In genomic region chr2:152147079-152147478, GRCm38 (mm10) we compare ENCODE assay signal across 20 mouse cellular contexts. TPM values are rescaled to one million over a fixed set of nuclear protein-coding genes. Genes with fewer than 3 reads are reported as not detected.
DNase-seq lines count a peak whose midpoint lies in the region; ATAC-seq and TF ChIP-seq lines count a peak whose summit lies in the region.
"Had no signal": no experiment of that assay in that cellular context is flagged by ENCODE, and none has a peak within 500 bp of the region (broad histone marks: within the 10 kb centered on the region; RNA-seq: fewer than 3 reads in every experiment).

No protein-coding gene starts in this region.

- H3K4me1 ChIP-seq in heart, embryonic 10.5 days = peaks cover 24% of the 10 kb centered on the region
- H3K4me1 ChIP-seq in heart, embryonic 12.5 days (replicated peaks) = peaks cover 18% of the 10 kb centered on the region
- peaks cover 9% of the 10 kb centered on the region; the same call in 1 of the 2 replicates for H3K4me1 ChIP-seq in lung, adult 2 months (ENCODE audit: control insufficient read depth, insufficient read depth, low read length)

- intact Hi-C loops in gastrocnemius, adult 2 months (cut with DNase I) = no loop called here

- H3K36me3 ChIP-seq in heart, embryonic 10.5 days = no peaks in the 10 kb centered on the region
- H3K36me3 ChIP-seq in heart, embryonic 12.5 days = no peaks in the 10 kb centered on the region
- H3K36me3 ChIP-seq: embryonic facial prominence, embryonic 12.5 days; G1E; hindbrain, embryonic 15.5 days; kidney, embryonic 15.5 days had no signal

- H3K4me3 ChIP-seq in gastrocnemius, adult 2 months = peak overlapping the region; percentile 84
- H3K4me3 ChIP-seq in heart, embryonic 10.5 days = no peak overlapping the region
- H3K4me3 ChIP-seq in heart, embryonic 12.5 days = no peak overlapping the region
- no peak overlapping the region for H3K4me3 ChIP-seq in lung, adult 2 months (replicated peaks; ENCODE audit: extremely low read depth, low read depth, low read length)
- H3K4me3 ChIP-seq: embryonic facial prominence, embryonic 12.5 days; forebrain, embryonic 13.5 days; hindbrain, embryonic 15.5 days; kidney, embryonic 15.5 days had no signal

- 54% methylated on average over 3 of the region's 3 CpGs for WGBS in heart, embryonic 10.5 days
- WGBS in heart, embryonic 12.5 days = 55% methylated on average over 3 of the region's 3 CpGs
- WGBS in lung, adult 2 months = 70% methylated on average over 3 of the region's 3 CpGs

- no peak for TF ChIP-seq POLR2A in lung, adult 2 months (IDR thresholded peaks at IDR 0.05; ENCODE audit: borderline replicate concordance, extremely low read depth, low read depth, low read length)

- H3K9me3 ChIP-seq in heart, embryonic 10.5 days = no peaks in the 10 kb centered on the region
- H3K9me3 ChIP-seq in heart, embryonic 12.5 days (replicated peaks) = no peaks in the 10 kb centered on the region
- H3K9me3 ChIP-seq: embryonic facial prominence, embryonic 12.5 days; forebrain, embryonic 13.5 days; hindbrain, embryonic 15.5 days; kidney, embryonic 15.5 days had no signal

- no peak for TF ChIP-seq CTCF in gastrocnemius, adult 2 months (IDR thresholded peaks at IDR 0.05)
- TF ChIP-seq CTCF in lung, adult 2 months (IDR thresholded peaks at IDR 0.05; ENCODE audit: insufficient read depth, low read length) = no peak

- no peak overlapping the region for H3K4me2 ChIP-seq in heart, embryonic 12.5 days
- H3K4me2 ChIP-seq: embryonic facial prominence, embryonic 12.5 days; forebrain, embryonic 13.5 days; heart, embryonic 11.5 days; hindbrain, embryonic 15.5 days; kidney, embryonic 15.5 days had no signal

- H3K27me3 ChIP-seq in heart, embryonic 10.5 days (ENCODE audit: insufficient read depth, poor library complexity, severe bottlenecking) = peaks cover 67% of the 10 kb centered on the region
- H3K27me3 ChIP-seq in heart, embryonic 12.5 days (replicated peaks) = peaks cover 60% of the 10 kb centered on the region

- peak; percentile 64 for DNase-seq in gastrocnemius, adult 2 months
- DNase-seq in gastrocnemius, postnatal 10 days = no peak
- peak; percentile 60 for DNase-seq in heart, embryonic 10.5 days (ENCODE audit: low spot score)
- DNase-seq in testis, postnatal 10 days (ENCODE audit: low spot score) = peak; percentile 35
- no peak for DNase-seq in testis, postnatal 14 days (ENCODE audit: low spot score)
- no peak for DNase-seq in lung, adult 2 months
- DNase-seq: adrenal gland, postnatal 10 days; cerebellum, adult 11-12 months; cerebellum, adult 9-10 months; cerebellum, postnatal 25 days; forebrain, postnatal 0 days; kidney, adult 2 months had no signal

- no peak for ATAC-seq in heart, embryonic 12.5 days (ENCODE audit: insufficient number of reproducible peaks, low FRiP score)
- ATAC-seq: forebrain, embryonic 13.5 days; forebrain, postnatal 0 days; intestine, embryonic 16.5 days had no signal

- no peak overlapping the region for H3K9ac ChIP-seq in heart, embryonic 12.5 days
- H3K9ac ChIP-seq: embryonic facial prominence, embryonic 12.5 days; forebrain, embryonic 13.5 days; forebrain, postnatal 0 days; hindbrain, embryonic 15.5 days; kidney, embryonic 15.5 days had no signal

- peak overlapping the region; percentile 89 for H3K27ac ChIP-seq in gastrocnemius, adult 2 months
- H3K27ac ChIP-seq in heart, embryonic 10.5 days = no peak overlapping the region
- H3K27ac ChIP-seq in heart, embryonic 12.5 days (ENCODE audit: poor library complexity, severe bottlenecking) = no peak overlapping the region
- H3K27ac ChIP-seq: embryonic facial prominence, embryonic 12.5 days; forebrain, embryonic 13.5 days; hindbrain, embryonic 15.5 days; kidney, embryonic 15.5 days had no signal

RNA-seq across cellular contexts. Expression of gene Tcf15, which starts 3.7 kb away (rescaled TPM):
- 10 to 100 TPM; 14.9 to 22.8 TPM for total RNA-seq in gastrocnemius, adult 2 months (2021)
- 10 to 100 TPM; 17.4 to 22.4 TPM for total RNA-seq in gastrocnemius, postnatal 10 days (2021)
- 1.9 and 7.2 TPM in 2 replicates for polyA plus RNA-seq in heart, embryonic 10.5 days (2016; fragmentation: Nextera tagmentation; extraction: Ambion mirVana)
- 4.1 and 4.7 TPM in 2 replicates for polyA plus RNA-seq in heart, embryonic 12.5 days (2016; fragmentation: Nextera tagmentation; extraction: Ambion mirVana)
- 2.4 and 5.5 TPM in 2 replicates for polyA plus RNA-seq in lung, adult 2 months (2012; rRNA removed)
- total RNA-seq: G1E had no signal
- polyA plus RNA-seq: G1E had no signal

RNA-seq across cellular contexts. Expression of gene Srxn1, which starts 41.8 kb away (rescaled TPM):
- total RNA-seq in gastrocnemius, adult 2 months (2021) = 10 to 100 TPM; 24.3 to 28.7 TPM
- 10 to 100 TPM in 1 of 2 experiments, 1 to 10 TPM in 1; 8.7 to 14.7 TPM for total RNA-seq in gastrocnemius, postnatal 10 days (2021)
- polyA plus RNA-seq in heart, embryonic 10.5 days (2016; fragmentation: Nextera tagmentation; extraction: Ambion mirVana) = 8.1 and 9.1 TPM in 2 replicates
- polyA plus RNA-seq in heart, embryonic 12.5 days (2016; fragmentation: Nextera tagmentation; extraction: Ambion mirVana) = 9.4 and 9.6 TPM in 2 replicates
- 47.3 and 54.8 TPM in 2 replicates for polyA plus RNA-seq in lung, adult 2 months (2012; rRNA removed)

Comparison
In these comparisons a context has a peak if more than half of its experiments do, and no peak if none do; other contexts are left out.
1. DNase-seq: peak in gastrocnemius, adult 2 months (single experiment), heart, embryonic 10.5 days (single experiment) and testis, postnatal 10 days (single experiment); none in gastrocnemius, postnatal 10 days (single experiment), testis, postnatal 14 days (single experiment) and lung, adult 2 months (single experiment).